ENCODE assay signal across 18 mouse cellular contexts in genomic region chr11:101055418-101055817, GRCm38 (mm10). TPM values are rescaled to one million over a fixed set of nuclear protein-coding genes. Genes with fewer than 3 reads are reported as not detected.
DNase-seq lines count a peak whose midpoint lies in the region; ATAC-seq and TF ChIP-seq lines count a peak whose summit lies in the region.
"Had no signal": no experiment of that assay in that cellular context is flagged by ENCODE, and none has a peak within 500 bp of the region (broad histone marks: within the 10 kb centered on the region; RNA-seq: fewer than 3 reads in every experiment).

No protein-coding gene starts in this region.

- H3K4me2 ChIP-seq in intestine, embryonic 16.5 days (ENCODE audit: low read depth, low read length) = no peak overlapping the region
- no peak overlapping the region for H3K4me2 ChIP-seq in intestine, embryonic 15.5 days (replicated peaks)
- H3K4me2 ChIP-seq in lung, postnatal 0 days (replicated peaks; ENCODE audit: low read depth, low read length) = no peak overlapping the region
- H3K4me2 ChIP-seq: embryonic facial prominence, embryonic 12.5 days; liver, embryonic 12.5 days had no signal

- WGBS in intestine, embryonic 16.5 days = 72% methylated on average over 14 of the region's 14 CpGs
- WGBS in intestine, embryonic 15.5 days = 73% methylated on average over 14 of the region's 14 CpGs
- 52% methylated on average over 14 of the region's 14 CpGs for WGBS in lung, postnatal 0 days

- H3K27me3 ChIP-seq in intestine, embryonic 16.5 days (replicated peaks; ENCODE audit: control insufficient read depth, insufficient read depth, low read length) = no peaks in the 10 kb centered on the region
- H3K27me3 ChIP-seq in intestine, embryonic 15.5 days (replicated peaks) = no peaks in the 10 kb centered on the region
- H3K27me3 ChIP-seq in E14TG2a.4 (ENCODE audit: insufficient read depth, low read length) = no peaks in the 10 kb centered on the region
- H3K27me3 ChIP-seq in lung, postnatal 0 days (replicated peaks; ENCODE audit: insufficient read depth, low read length) = no peaks in the 10 kb centered on the region
- H3K27me3 ChIP-seq: embryonic facial prominence, embryonic 12.5 days; liver, embryonic 12.5 days; megakaryocyte, embryonic 14.5 days had no signal

- peaks cover 54% of the 10 kb centered on the region for H3K4me1 ChIP-seq in intestine, embryonic 16.5 days (ENCODE audit: control insufficient read depth, insufficient read depth, low read length)
- peaks cover 43% of the 10 kb centered on the region for H3K4me1 ChIP-seq in intestine, embryonic 15.5 days (replicated peaks)
- H3K4me1 ChIP-seq in E14TG2a.4 (replicated peaks; ENCODE audit: low read depth, low read length) = peaks cover 68% of the 10 kb centered on the region
- H3K4me1 ChIP-seq in lung, postnatal 0 days (ENCODE audit: insufficient read depth, low read depth, low read length) = peaks cover 36% of the 10 kb centered on the region

- no peak overlapping the region for H3K9ac ChIP-seq in intestine, embryonic 16.5 days (ENCODE audit: low read depth, low read length)
- H3K9ac ChIP-seq in intestine, embryonic 15.5 days = no peak overlapping the region
- H3K9ac ChIP-seq in lung, postnatal 0 days (replicated peaks; ENCODE audit: low read depth) = no peak overlapping the region
- H3K9ac ChIP-seq: embryonic facial prominence, embryonic 12.5 days; liver, embryonic 12.5 days had no signal

- no peak for ATAC-seq in intestine, embryonic 16.5 days
- ATAC-seq in intestine, embryonic 15.5 days = no peak
- ATAC-seq in lung, postnatal 0 days = no peak
- ATAC-seq: intestine, postnatal 0 days; liver, embryonic 12.5 days had no signal

- H3K9me3 ChIP-seq in intestine, embryonic 16.5 days (ENCODE audit: control insufficient read depth, low read length) = no peaks in the 10 kb centered on the region
- H3K9me3 ChIP-seq in intestine, embryonic 15.5 days = no peaks in the 10 kb centered on the region
- H3K9me3 ChIP-seq in E14TG2a.4 (ENCODE audit: low read length) = peaks cover 4% of the 10 kb centered on the region
- no peaks in the 10 kb centered on the region for H3K9me3 ChIP-seq in lung, postnatal 0 days (ENCODE audit: low read length)

- TF ChIP-seq CTCF in E14TG2a.4 (conservative IDR thresholded peaks at IDR 0.05; ENCODE audit: low read length) = no peak
- TF ChIP-seq CTCF in lung, postnatal 0 days (IDR thresholded peaks at IDR 0.05) = no peak

- peak overlapping the region; percentile 43 for H3K27ac ChIP-seq in intestine, embryonic 16.5 days (ENCODE audit: low read length)
- H3K27ac ChIP-seq in intestine, embryonic 15.5 days = no peak overlapping the region
- H3K27ac ChIP-seq in lung, postnatal 0 days (ENCODE audit: low read length) = peak overlapping the region; percentile 90
- H3K27ac ChIP-seq: embryonic facial prominence, embryonic 12.5 days had no signal

- TF ChIP-seq EP300 in lung, postnatal 0 days (IDR thresholded peaks at IDR 0.05) = no peak

- no peak overlapping the region for H3K4me3 ChIP-seq in intestine, embryonic 16.5 days (ENCODE audit: low read length)
- H3K4me3 ChIP-seq in intestine, embryonic 15.5 days (replicated peaks) = no peak overlapping the region
- peak overlapping the region; percentile 33 for H3K4me3 ChIP-seq in E14TG2a.4 (replicated peaks; ENCODE audit: low read length)
- no peak overlapping the region for H3K4me3 ChIP-seq in lung, postnatal 0 days (ENCODE audit: low read depth, low read length)
- H3K4me3 ChIP-seq: embryonic facial prominence, embryonic 12.5 days; liver, embryonic 12.5 days; megakaryocyte, embryonic 14.5 days had no signal

- DNase-seq in gastrocnemius, postnatal 10 days = peak; percentile 33
- DNase-seq in gastrocnemius, postnatal 25 days = no peak
- peak; percentile 51 for DNase-seq in lung, postnatal 0 days (ENCODE audit: low spot score)
- DNase-seq in left cerebral cortex, adult 11 months (ENCODE audit: low spot score) = no peak
- no peak for DNase-seq in ovary, adult 18-20 months (ENCODE audit: low spot score)
- DNase-seq: adrenal gland, postnatal 36 days; cerebellum, postnatal 36 days; kidney, postnatal 14 days; retina, postnatal 1 day; thymus, adult 18-20 months had no signal

- no peaks in the 10 kb centered on the region; the same call in 1 of the 2 replicates for H3K36me3 ChIP-seq in intestine, embryonic 16.5 days (ENCODE audit: control insufficient read depth, insufficient read depth, low read length)
- H3K36me3 ChIP-seq in intestine, embryonic 15.5 days = no peaks in the 10 kb centered on the region
- H3K36me3 ChIP-seq in E14TG2a.4 (ENCODE audit: insufficient read depth, low read length) = peaks cover 8% of the 10 kb centered on the region; the same call in 1 of the 2 replicates
- H3K36me3 ChIP-seq in lung, postnatal 0 days (ENCODE audit: insufficient read depth, low read length) = peaks cover 11% of the 10 kb centered on the region; the same call in 1 of the 2 replicates

RNA-seq across cellular contexts. Expression of gene Naglu, which starts 14.4 kb away (rescaled TPM):
- total RNA-seq in gastrocnemius, postnatal 10 days (2021) = 10 to 100 TPM in 1 of 2 experiments, 1 to 10 TPM in 1; 9.2 to 11.6 TPM
- total RNA-seq in gastrocnemius, postnatal 25 days (2021) = 1 to 10 TPM; 3.3 to 3.9 TPM
- polyA plus RNA-seq in intestine, embryonic 16.5 days (2015; fragmentation: Nextera tagmentation; extraction: Ambion mirVana) = 14.7 and 18.2 TPM in 2 replicates
- 14.9 and 16.4 TPM in 2 replicates for polyA plus RNA-seq in intestine, embryonic 15.5 days (2015; fragmentation: Nextera tagmentation; extraction: Ambion mirVana)
- 18.9 and 21.9 TPM in 2 replicates for polyA plus RNA-seq in lung, postnatal 0 days (2015; fragmentation: Nextera tagmentation; extraction: Ambion mirVana)

RNA-seq across cellular contexts. Expression of gene Hsd17b1, which starts 22.8 kb away (rescaled TPM):
- under 1 TPM; 0.23 to 0.25 TPM for total RNA-seq in gastrocnemius, postnatal 10 days (2021)
- total RNA-seq in gastrocnemius, postnatal 25 days (2021) = not detected
- 0.10 and 0.16 TPM in 2 replicates for polyA plus RNA-seq in intestine, embryonic 16.5 days (2015; fragmentation: Nextera tagmentation; extraction: Ambion mirVana)
- not detected in 2 replicates for polyA plus RNA-seq in intestine, embryonic 15.5 days (2015; fragmentation: Nextera tagmentation; extraction: Ambion mirVana)
- 0.10 and 0.17 TPM in 2 replicates for polyA plus RNA-seq in lung, postnatal 0 days (2015; fragmentation: Nextera tagmentation; extraction: Ambion mirVana)
- polyA plus RNA-seq: hindbrain, embryonic 11.5 days had no signal

RNA-seq across cellular contexts. Expression of gene Coasy, which starts 26.9 kb away (rescaled TPM):
- 10 to 100 TPM; 10.7 to 11.7 TPM for total RNA-seq in gastrocnemius, postnatal 10 days (2021)
- 10 to 100 TPM in 1 of 2 experiments, 1 to 10 TPM in 1; 7.9 to 10.3 TPM for total RNA-seq in gastrocnemius, postnatal 25 days (2021)
- 44.4 and 47.1 TPM in 2 replicates for polyA plus RNA-seq in intestine, embryonic 16.5 days (2015; fragmentation: Nextera tagmentation; extraction: Ambion mirVana)
- polyA plus RNA-seq in intestine, embryonic 15.5 days (2015; fragmentation: Nextera tagmentation; extraction: Ambion mirVana) = 41.8 and 43.9 TPM in 2 replicates
- 30.5 TPM in 2 replicates for polyA plus RNA-seq in lung, postnatal 0 days (2015; fragmentation: Nextera tagmentation; extraction: Ambion mirVana)

RNA-seq across cellular contexts. Expression of gene Mlx, which starts 31.7 kb away (rescaled TPM):
- 10 to 100 TPM; 10.7 to 12.2 TPM for total RNA-seq in gastrocnemius, postnatal 10 days (2021)
- 10 to 100 TPM in 1 of 2 experiments, 1 to 10 TPM in 1; 7.5 to 11.0 TPM for total RNA-seq in gastrocnemius, postnatal 25 days (2021)
- polyA plus RNA-seq in intestine, embryonic 16.5 days (2015; fragmentation: Nextera tagmentation; extraction: Ambion mirVana) = 78.6 and 87.5 TPM in 2 replicates
- 65.0 and 65.4 TPM in 2 replicates for polyA plus RNA-seq in intestine, embryonic 15.5 days (2015; fragmentation: Nextera tagmentation; extraction: Ambion mirVana)
- 42.5 and 44.5 TPM in 2 replicates for polyA plus RNA-seq in lung, postnatal 0 days (2015; fragmentation: Nextera tagmentation; extraction: Ambion mirVana)

RNA-seq across cellular contexts. Expression of gene Psmc3ip, which starts 39.8 kb away (rescaled TPM):
- total RNA-seq in gastrocnemius, postnatal 10 days (2021) = 1 to 10 TPM; 2.8 to 4.0 TPM
- total RNA-seq in gastrocnemius, postnatal 25 days (2021) = 1 to 10 TPM; 1.5 to 1.7 TPM
- polyA plus RNA-seq in intestine, embryonic 16.5 days (2015; fragmentation: Nextera tagmentation; extraction: Ambion mirVana) = 15.0 and 18.1 TPM in 2 replicates
- 22.6 and 23.4 TPM in 2 replicates for polyA plus RNA-seq in intestine, embryonic 15.5 days (2015; fragmentation: Nextera tagmentation; extraction: Ambion mirVana)
- 9.8 and 10.4 TPM in 2 replicates for polyA plus RNA-seq in lung, postnatal 0 days (2015; fragmentation: Nextera tagmentation; extraction: Ambion mirVana)

Comparison
In these comparisons a context has a peak if more than half of its experiments do, and no peak if none do; other contexts are left out.
1. DNase-seq: peak in gastrocnemius, postnatal 10 days (single experiment) and lung, postnatal 0 days (single experiment); none in gastrocnemius, postnatal 25 days (single experiment), left cerebral cortex, adult 11 months (single experiment) and ovary, adult 18-20 months (single experiment).